Mouse (Mus musculus) liver, embryonic 16.5 days (tissue): ENCODE data around the gene Hyal3. TPM values are rescaled to one million over a fixed set of nuclear protein-coding genes. Genes with fewer than 3 reads are reported as not detected.
A peak's percentile ranks its signal among the peaks of the same experiment; 100 is the strongest.
"Not testable (repeated sequence)": the region's sequence is repeated elsewhere in the genome, so short reads cannot be mapped to it uniquely, and the experiment has no call there.

Experiments used
- ATAC-seq: fragments of 200-750 bp; cut with Nextera tagmentation; 2 replicates; pipeline ENCODE4 v1.8.0; 2017; ENCODE audit warnings: low read depth, mild to moderate bottlenecking, moderate number of reproducible peaks, moderate library complexity
- H3K27ac ChIP-seq: fragments of 300-500 bp; sonication (generic); 2 replicates; pipeline ENCODE4 v1.5.1; 2014; ENCODE audit warnings: mild to moderate bottlenecking, low read length
- H3K27me3 ChIP-seq: fragments of 300-500 bp; sonication (generic); 2 replicates; pipeline ENCODE4 v1.6.1; 2014; ENCODE audit warnings: low read depth, low read length, mixed read lengths; ENCODE audit not compliant: control insufficient read depth, insufficient read depth
- H3K36me3 ChIP-seq: fragments of 300-500 bp; sonication (generic); 2 replicates; pipeline ENCODE4 v1.6.1; 2014; ENCODE audit warnings: mild to moderate bottlenecking; ENCODE audit not compliant: control insufficient read depth, insufficient read depth
- H3K4me1 ChIP-seq: fragments of 300-500 bp; sonication (generic); 2 replicates; pipeline ENCODE4 v1.6.1; 2014; ENCODE audit warnings: low read depth, low read length, mixed read lengths; ENCODE audit not compliant: control insufficient read depth
- H3K4me2 ChIP-seq: fragments of 300-500 bp; sonication (generic); 2 replicates; pipeline ENCODE4 v1.6.1; 2014; ENCODE audit warnings: low read depth, low read length, mixed read lengths
- H3K4me3 ChIP-seq: fragments of 300-500 bp; sonication (generic); 2 replicates; pipeline ENCODE4 v1.5.1; 2014; ENCODE audit warnings: low read depth, mild to moderate bottlenecking, low read length
- H3K9ac ChIP-seq: fragments of 300-500 bp; sonication (generic); 2 replicates; pipeline ENCODE4 v1.6.1; 2014; ENCODE audit warnings: low read depth, low read length
- H3K9me3 ChIP-seq: fragments of 300-500 bp; sonication (generic); replicated peaks from 2 replicates; pipeline ENCODE4 v1.6.1; 2016; ENCODE audit warnings: low read length; ENCODE audit not compliant: control insufficient read depth
- WGBS: fragments of 180-500 bp; shearing (Covaris S2); extraction: QIAGEN DNeasy Blood & Tissue Kit; methylation state at CpG from one replicate; pipeline ENCODE4 v1.1.7; 2014; ENCODE audit not compliant: insufficient replicate concordance; 5-methylcytosine and 5-hydroxymethylcytosine counted together
- polyA plus RNA-seq: library from polyadenylated mRNA; unstranded; fragments of >200 nt; fragmentation: Nextera tagmentation; extraction: Ambion mirVana; gene quantifications from 2 replicates; pipeline ENCODE4 v1.2.1, GENCODE M21; 2015

Gene Hyal3
- polyA plus RNA-seq, 1 experiment from 2014 or later = 0.96 TPM

DNA sequence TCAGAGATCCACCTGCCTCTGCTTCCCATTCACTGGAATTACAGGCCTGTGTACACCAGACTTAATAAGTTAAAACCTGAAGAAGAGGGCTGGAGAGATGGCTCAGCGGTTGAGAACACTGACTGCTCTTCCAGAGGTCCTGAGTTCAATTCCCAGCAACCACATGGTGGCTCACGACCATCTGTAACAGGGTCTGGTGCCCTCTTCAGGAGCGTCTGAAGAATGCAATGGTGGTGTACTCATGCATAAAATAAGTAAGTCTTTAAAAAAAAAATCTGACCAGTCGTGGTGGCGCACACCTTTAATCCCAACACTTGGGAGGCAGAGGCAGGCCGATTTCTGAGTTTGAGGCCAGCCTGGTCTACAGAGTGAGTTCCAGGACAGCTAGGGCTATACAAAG, 6.8 kb upstream of the Hyal3 start:
- H3K27ac ChIP-seq, ATAC-seq, H3K9ac ChIP-seq, H3K4me3 ChIP-seq, H3K9me3 ChIP-seq, H3K36me3 ChIP-seq, H3K4me2 ChIP-seq, H3K27me3 ChIP-seq: not testable (repeated sequence)
- H3K4me1 ChIP-seq = peaks cover 59% of the 10 kb centered on the region
- WGBS = 76% methylated on average over 6 of the region's 6 CpGs

DNA sequence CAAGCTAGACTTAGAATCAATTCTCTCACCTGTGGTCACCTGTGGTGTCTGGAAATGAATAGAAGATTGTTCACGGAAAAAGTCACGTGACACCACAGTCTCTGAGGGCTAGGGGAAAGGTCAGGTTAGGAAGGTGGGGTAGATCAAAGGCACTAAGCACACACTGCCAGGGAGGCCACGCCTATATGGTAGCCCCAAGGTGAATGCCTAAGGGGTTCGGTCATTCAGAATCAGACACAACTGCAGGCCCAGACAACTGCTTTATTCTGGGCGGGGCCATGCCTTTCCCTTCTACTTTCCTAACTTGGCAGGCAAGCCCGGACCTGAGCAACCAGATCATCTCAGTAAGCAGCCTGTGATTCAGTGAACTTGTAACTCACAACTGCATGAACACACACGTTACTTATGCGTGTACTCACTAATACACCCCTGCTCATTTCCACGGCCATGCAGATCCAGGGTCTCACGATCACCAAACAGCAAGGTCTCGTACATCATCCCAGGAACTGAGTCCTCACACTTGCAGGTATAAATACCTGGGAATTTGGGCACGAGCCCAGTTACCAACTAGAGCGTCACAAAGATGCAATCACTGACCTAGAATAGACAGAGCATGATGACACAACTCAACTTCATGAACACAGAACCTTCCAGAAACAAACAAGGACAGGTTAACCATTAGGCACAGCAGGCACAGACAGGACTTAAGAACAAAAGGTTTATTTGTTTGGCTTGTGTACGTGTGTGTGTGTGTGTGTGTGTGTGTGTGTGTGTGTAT, 4.8 kb upstream of the Hyal3 start:
- Histone ChIP-seq H3K36me3 (peaks cover 4% of the 10 kb centered on the region), H3K4me3 (no peak overlapping the region), H3K9me3 (no peaks in the 10 kb centered on the region), H3K9ac (no peak overlapping the region), H3K4me2 (no peak overlapping the region), H3K4me1 (peaks cover 56% of the 10 kb centered on the region), H3K27me3 (no peaks in the 10 kb centered on the region), H3K27ac (peak overlapping the region; percentile 79)
- ATAC-seq = no peak
- WGBS = 71% methylated on average over 14 of the region's 14 CpGs

DNA sequence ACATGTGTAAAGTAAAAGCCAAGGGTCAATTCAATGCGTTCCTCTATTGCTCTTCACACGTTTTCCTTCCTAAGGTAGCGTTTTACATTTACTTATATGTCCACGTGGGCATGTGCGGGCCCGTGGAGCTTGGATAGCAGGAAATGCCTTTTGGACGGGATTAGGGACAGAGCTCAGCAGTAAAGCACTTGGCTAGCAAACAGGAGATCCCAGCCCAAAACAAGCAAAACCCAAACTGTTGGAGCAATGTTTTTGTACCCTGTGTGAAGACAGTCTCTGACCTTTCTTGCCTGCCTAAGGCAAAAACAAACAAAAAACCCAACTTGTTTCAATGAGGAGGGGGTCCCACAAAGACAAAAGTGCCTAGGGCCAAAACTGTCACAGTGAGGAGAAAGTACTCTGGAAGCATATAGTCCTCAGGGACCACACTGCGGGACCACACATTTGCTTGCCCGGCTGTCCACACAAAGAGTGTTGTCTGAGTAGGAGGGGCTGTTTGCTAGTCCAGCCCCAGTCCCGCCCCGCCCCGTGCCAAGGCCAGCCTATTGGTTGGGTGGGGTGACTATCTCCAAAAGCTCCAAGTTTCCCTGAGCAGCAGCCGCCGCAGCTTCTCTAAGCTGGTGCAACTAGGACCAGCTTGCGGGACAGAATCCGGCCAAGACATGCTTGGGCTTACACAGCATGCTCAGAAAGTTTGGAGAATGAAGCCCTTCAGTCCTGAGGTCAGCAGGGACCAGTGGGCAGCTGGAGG, 4.1 kb upstream of the Hyal3 start, which contains the start of gene Hyal1:
Gene Hyal1 (plus strand): TSS at position 571 of the 751 bp plus-strand sequence.
- H3K4me3 ChIP-seq = peak within 1 kb of the TSS; percentile 57

DNA sequence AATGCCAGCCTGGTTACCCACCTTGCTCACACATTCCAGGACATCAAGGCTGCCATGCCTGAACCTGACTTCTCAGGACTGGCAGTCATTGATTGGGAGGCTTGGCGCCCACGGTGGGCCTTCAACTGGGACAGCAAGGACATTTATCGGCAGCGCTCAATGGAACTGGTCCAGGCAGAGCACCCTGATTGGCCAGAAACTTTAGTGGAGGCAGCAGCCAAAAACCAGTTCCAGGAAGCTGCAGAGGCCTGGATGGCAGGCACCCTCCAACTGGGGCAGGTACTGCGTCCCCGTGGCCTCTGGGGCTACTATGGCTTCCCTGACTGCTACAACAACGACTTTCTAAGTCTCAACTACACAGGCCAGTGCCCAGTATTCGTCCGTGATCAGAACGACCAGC, 2.7 kb upstream of the Hyal3 start:
- 87% methylated on average over 10 of the region's 10 CpGs for WGBS
- no peak for ATAC-seq
- no peak overlapping the region for H3K27ac ChIP-seq
- H3K27me3 ChIP-seq = no peaks in the 10 kb centered on the region
- H3K4me1 ChIP-seq = peaks cover 52% of the 10 kb centered on the region
- no peaks in the 10 kb centered on the region; the same call in 1 of the 2 replicates for H3K36me3 ChIP-seq
- no peak overlapping the region for H3K4me3 ChIP-seq
- H3K4me2 ChIP-seq = no peak overlapping the region
- H3K9me3 ChIP-seq = no peaks in the 10 kb centered on the region
- H3K9ac ChIP-seq = no peak overlapping the region

More for the DNA sequence above, 4.1 kb upstream of the Hyal3 start, which contains the start of gene Hyal1:
- peak; percentile 78 for ATAC-seq
- 26% methylated on average over 16 of the region's 16 CpGs for WGBS
- peak within 1 kb of the TSS; percentile 62 for H3K9ac ChIP-seq
- H3K4me1 ChIP-seq = peaks cover 52% of the 10 kb centered on the region
- H3K27me3 ChIP-seq = no peaks in the 10 kb centered on the region
- H3K36me3 ChIP-seq = peaks cover 4% of the 10 kb centered on the region
- no peaks in the 10 kb centered on the region for H3K9me3 ChIP-seq
- H3K27ac ChIP-seq = peak within 1 kb of the TSS; percentile 79
- H3K4me2 ChIP-seq = peak within 1 kb of the TSS; percentile 73

DNA sequence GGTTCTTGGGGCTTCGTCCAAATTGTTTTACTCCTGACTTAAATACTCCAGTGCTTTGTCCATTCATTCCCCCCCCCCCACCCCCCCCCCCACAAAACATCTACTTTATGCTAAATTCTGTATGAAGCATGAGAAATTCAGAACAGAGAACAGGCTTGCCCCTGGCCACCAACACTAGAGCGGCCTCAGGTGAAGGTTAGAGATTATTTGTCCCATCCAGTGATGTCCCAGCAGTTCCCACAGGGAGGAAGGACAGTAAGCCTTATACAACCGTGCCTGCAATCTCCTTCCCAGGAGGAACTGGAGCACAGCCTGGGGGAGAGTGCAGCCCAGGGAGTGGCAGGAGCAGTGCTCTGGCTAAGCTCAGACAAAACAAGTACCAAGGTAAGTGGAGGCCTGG, 2.0 kb upstream of the Hyal3 start, which contains the start of gene Naa80:
Gene Naa80 (plus strand): TSS at position 301 of the 400 bp plus-strand sequence.
- Histone ChIP-seq H3K27me3 (no peaks in the 10 kb centered on the region), H3K4me2 (no peak within 1 kb of the TSS), H3K27ac (peak within 1 kb of the TSS; percentile 92), H3K9ac (no peak within 1 kb of the TSS), H3K4me3 (no peak within 1 kb of the TSS), H3K36me3 (peaks cover 7% of the 10 kb centered on the region), H3K4me1 (peaks cover 49% of the 10 kb centered on the region), H3K9me3 (no peaks in the 10 kb centered on the region)
- WGBS = 68% methylated on average over 3 of the region's 3 CpGs
- no peak for ATAC-seq

DNA sequence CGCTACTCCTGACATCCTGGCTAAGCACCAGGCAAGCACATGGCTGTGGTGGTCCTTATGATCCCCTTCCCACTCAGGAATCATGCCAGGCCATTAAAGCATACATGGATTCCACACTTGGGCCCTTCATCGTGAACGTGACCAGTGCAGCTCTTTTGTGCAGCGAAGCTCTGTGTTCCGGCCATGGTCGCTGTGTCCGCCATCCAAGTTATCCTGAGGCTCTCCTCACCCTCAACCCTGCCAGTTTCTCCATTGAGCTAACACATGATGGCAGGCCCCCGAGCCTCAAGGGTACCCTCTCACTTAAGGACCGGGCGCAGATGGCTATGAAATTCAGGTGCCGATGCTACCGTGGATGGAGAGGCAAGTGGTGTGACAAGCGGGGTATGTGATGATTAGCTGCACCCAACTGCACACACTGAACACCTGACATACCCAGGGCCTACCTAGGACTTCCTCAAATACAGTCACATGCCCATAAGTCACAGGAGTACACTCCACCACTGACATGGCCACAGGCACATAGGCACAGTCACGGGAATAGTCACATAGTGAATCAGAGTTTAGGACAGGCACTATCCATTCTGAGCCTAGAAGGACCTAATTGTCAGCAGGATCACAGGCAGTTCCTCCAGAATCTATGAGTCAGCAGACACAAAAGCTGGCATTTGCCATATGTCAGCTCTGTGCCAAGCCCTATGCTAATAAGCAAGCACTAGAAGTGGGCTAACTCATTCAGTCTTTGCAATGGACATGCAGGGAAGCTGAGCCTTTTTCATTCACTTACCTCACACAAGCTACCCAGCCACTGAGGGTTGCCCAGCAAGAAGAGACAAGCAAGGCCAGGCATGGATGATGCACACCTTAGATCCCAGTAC, 1.4 kb upstream of the Hyal3 start:
- H3K4me2 ChIP-seq = no peak overlapping the region
- no peak for ATAC-seq
- peaks cover 7% of the 10 kb centered on the region for H3K36me3 ChIP-seq
- 90% methylated on average over 14 of the region's 14 CpGs for WGBS
- no peaks in the 10 kb centered on the region for H3K27me3 ChIP-seq
- peak overlapping the region; percentile 92 for H3K27ac ChIP-seq
- peaks cover 49% of the 10 kb centered on the region for H3K4me1 ChIP-seq
- H3K9me3 ChIP-seq = no peaks in the 10 kb centered on the region
- no peak overlapping the region for H3K9ac ChIP-seq
- H3K4me3 ChIP-seq = no peak overlapping the region

DNA sequence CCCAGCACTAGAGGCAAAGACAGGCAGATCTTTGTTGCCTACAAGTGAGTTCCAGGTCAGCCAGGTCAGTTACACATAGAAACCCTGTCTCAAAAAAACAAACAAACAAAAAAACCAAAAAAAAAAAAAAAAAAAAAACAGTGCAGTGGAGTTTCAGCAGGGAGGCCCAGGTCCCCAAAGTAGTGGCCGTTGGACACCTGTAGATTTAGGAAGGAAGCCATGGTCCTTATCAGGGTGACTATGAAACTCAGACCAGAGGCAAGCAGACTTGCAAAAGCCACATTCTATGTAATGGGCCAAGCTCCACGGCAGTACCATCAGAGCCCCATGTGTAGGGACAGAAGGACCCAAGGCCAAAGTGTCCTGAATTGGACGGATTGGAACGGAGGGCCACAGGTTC, 966 bp downstream of the Hyal3 start:
- H3K27ac ChIP-seq = peak overlapping the region; percentile 92
- 22% methylated on average over 4 of the region's 4 CpGs for WGBS
- peaks cover 7% of the 10 kb centered on the region for H3K36me3 ChIP-seq
- no peaks in the 10 kb centered on the region for H3K9me3 ChIP-seq
- peak overlapping the region; percentile 70 for H3K4me3 ChIP-seq
- H3K4me1 ChIP-seq = peaks cover 49% of the 10 kb centered on the region
- peak overlapping the region; percentile 73 for H3K9ac ChIP-seq
- ATAC-seq = no peak
- peak overlapping the region; percentile 79 for H3K4me2 ChIP-seq
- H3K27me3 ChIP-seq = no peaks in the 10 kb centered on the region

DNA sequence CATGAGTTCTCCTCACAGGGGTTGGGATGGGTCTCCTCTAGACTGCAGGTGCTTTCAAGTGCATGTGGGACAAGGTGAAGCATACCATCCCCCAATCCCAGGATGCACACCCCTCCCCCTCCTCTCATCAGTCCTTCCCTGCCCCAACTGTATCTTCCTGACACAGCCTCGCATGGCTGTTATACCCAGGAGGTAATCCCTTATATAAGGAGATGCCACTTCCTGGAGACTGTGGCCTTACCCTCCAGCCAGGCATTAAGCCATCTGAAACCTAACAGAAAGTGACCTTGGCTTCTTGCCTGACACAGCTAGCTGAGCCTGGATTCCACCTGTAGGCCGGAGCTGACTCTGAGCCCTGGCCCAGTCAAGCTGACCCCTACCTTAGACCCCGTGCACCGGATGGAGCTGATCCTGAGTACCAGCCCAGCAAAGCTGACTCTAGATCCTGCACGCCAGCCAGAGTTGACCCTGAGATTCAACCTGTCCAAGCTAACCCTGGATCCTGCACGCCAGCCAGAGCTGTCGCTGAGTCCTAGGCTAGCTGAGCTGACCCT, 2.0 kb downstream of the Hyal3 start:
- WGBS = 78% methylated on average over 7 of the region's 7 CpGs
- Histone ChIP-seq H3K4me2 (peak overlapping the region; percentile 79; the same call in 1 of the 2 replicates), H3K9ac (peak overlapping the region; percentile 73; the same call in 1 of the 2 replicates), H3K4me3 (peak overlapping the region; percentile 70; the same call in 1 of the 2 replicates), H3K36me3 (peaks cover 7% of the 10 kb centered on the region), H3K27ac (peak overlapping the region; percentile 92), H3K4me1 (peaks cover 41% of the 10 kb centered on the region), H3K9me3 (no peaks in the 10 kb centered on the region), H3K27me3 (no peaks in the 10 kb centered on the region)
- ATAC-seq = no peak
